Mouse (Mus musculus): ENCODE results near the gene Zbed3.

GRCm38 (mm10) chr13:95358223-95358622 lies 34.8 kb downstream of the Zbed3 start:
- TF ChIP-seq NANOG (IDR thresholded peaks at IDR 0.05; ENCODE audit: borderline replicate concordance, low read length) (no peak), CTCF (conservative IDR thresholded peaks at IDR 0.05; ENCODE audit: low read length) (no peak), POU5F1 (IDR thresholded peaks at IDR 0.05; ENCODE audit: borderline replicate concordance, low read length) (no peak)

All from E14TG2a.4 (cell line).